Mouse (Mus musculus) neural tube, embryonic 15.5 days (tissue): ENCODE measurements at regions not wholly inside any gene's neighbourhood (a gene's known extent, or its start where the extent isn't known, plus 50 kb on each side); places are given as distances from the start of the nearest gene placed in this dataset.

Experiments used
- ATAC-seq: fragments of 200-750 bp; cut with Nextera tagmentation; 2 replicates; pipeline ENCODE4 v1.8.0; 2017; ENCODE audit warnings: mild to moderate bottlenecking, moderate TSS enrichment, moderate library complexity; ENCODE audit not compliant: low FRiP score
- H3K27ac ChIP-seq: fragments of 300-500 bp; sonication (generic); replicated peaks from 2 replicates; pipeline ENCODE4 v1.5.1; 2015; ENCODE audit warnings: mild to moderate bottlenecking, inconsistent platforms
- H3K27me3 ChIP-seq: fragments of 300-500 bp; sonication (generic); replicated peaks from 2 replicates; pipeline ENCODE4 v1.6.1; 2015; ENCODE audit warnings: inconsistent platforms
- H3K36me3 ChIP-seq: fragments of 300-500 bp; sonication (generic); 2 replicates; pipeline ENCODE4 v1.6.1; 2015; ENCODE audit warnings: inconsistent platforms
- H3K4me1 ChIP-seq: fragments of 300-500 bp; sonication (generic); 2 replicates; pipeline ENCODE4 v1.6.1; 2015; ENCODE audit warnings: inconsistent platforms
- H3K4me2 ChIP-seq: fragments of 300-500 bp; sonication (generic); 2 replicates; pipeline ENCODE4 v1.6.1; 2015; ENCODE audit warnings: inconsistent platforms, mild to moderate bottlenecking, moderate library complexity
- H3K4me3 ChIP-seq: fragments of 300-500 bp; sonication (generic); replicated peaks from 2 replicates; pipeline ENCODE4 v1.5.1; 2015; ENCODE audit warnings: mild to moderate bottlenecking, inconsistent platforms
- H3K9ac ChIP-seq: fragments of 300-500 bp; sonication (generic); replicated peaks from 2 replicates; pipeline ENCODE4 v1.6.1; 2015; ENCODE audit warnings: mild to moderate bottlenecking, inconsistent platforms
- H3K9me3 ChIP-seq: fragments of 300-500 bp; sonication (generic); replicated peaks from 2 replicates; pipeline ENCODE4 v1.6.1; 2016; ENCODE audit warnings: inconsistent platforms
- WGBS: fragments of 180-500 bp; shearing (Covaris S2); methylation state at CpG from one replicate; pipeline ENCODE4 v1.1.7; 2015; ENCODE audit warnings: mixed read lengths; 5-methylcytosine and 5-hydroxymethylcytosine counted together

DNA sequence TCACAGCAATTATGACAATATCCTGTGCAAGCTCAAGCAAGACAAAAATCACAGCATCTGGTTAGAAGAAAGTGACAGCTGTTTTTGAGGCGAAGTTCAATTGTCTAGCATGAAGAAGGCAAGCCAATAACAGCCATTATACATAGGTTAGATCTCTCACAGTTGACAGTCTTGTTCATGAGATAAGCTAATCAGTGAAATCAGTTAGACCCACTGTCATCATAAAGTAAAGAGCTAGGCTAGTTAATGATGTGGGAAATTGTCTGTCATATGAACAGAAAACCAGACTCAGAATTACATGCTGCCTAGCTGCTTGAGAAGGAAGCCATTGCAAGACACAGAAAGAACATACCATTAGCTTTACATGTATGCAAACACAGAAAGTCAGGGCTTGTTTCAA lies 470.2 kb upstream of the 5930422O12Rik start:
- Histone ChIP-seq H3K4me1 (no peaks in the 10 kb centered on the region), H3K27ac (no peak overlapping the region), H3K27me3 (no peaks in the 10 kb centered on the region), H3K9me3 (no peaks in the 10 kb centered on the region), H3K36me3 (no peaks in the 10 kb centered on the region), H3K4me3 (no peak overlapping the region), H3K4me2 (no peak overlapping the region), H3K9ac (no peak overlapping the region)
- WGBS = 66% methylated on average over 1 of the region's 1 CpGs
- no peak for ATAC-seq

DNA sequence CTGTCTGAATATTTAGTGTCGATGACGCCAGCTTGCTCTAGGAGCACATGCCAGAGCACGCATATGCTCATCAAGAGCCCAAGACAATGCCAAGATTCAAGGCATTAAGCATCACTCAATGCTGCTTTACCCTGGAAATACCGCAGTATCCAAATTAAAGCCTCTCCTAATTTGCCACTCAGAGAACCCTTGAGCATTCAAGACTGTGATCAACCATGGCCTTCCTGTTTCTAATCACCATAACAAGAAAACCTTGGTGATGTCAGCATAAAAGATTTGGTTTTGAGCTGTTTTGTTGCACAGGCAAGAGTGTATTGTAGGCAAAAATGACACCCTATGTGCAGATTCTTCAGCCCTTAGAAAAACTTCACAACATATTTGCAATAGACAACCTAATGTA lies 469.7 kb upstream of the 5930422O12Rik start:
- no peak overlapping the region for H3K4me2 ChIP-seq
- no peak overlapping the region for H3K27ac ChIP-seq
- no peaks in the 10 kb centered on the region for H3K9me3 ChIP-seq
- H3K27me3 ChIP-seq = no peaks in the 10 kb centered on the region
- WGBS = 78% methylated on average over 4 of the region's 4 CpGs
- no peak for ATAC-seq
- H3K4me3 ChIP-seq = no peak overlapping the region
- H3K36me3 ChIP-seq = no peaks in the 10 kb centered on the region
- H3K4me1 ChIP-seq = no peaks in the 10 kb centered on the region
- no peak overlapping the region for H3K9ac ChIP-seq

DNA sequence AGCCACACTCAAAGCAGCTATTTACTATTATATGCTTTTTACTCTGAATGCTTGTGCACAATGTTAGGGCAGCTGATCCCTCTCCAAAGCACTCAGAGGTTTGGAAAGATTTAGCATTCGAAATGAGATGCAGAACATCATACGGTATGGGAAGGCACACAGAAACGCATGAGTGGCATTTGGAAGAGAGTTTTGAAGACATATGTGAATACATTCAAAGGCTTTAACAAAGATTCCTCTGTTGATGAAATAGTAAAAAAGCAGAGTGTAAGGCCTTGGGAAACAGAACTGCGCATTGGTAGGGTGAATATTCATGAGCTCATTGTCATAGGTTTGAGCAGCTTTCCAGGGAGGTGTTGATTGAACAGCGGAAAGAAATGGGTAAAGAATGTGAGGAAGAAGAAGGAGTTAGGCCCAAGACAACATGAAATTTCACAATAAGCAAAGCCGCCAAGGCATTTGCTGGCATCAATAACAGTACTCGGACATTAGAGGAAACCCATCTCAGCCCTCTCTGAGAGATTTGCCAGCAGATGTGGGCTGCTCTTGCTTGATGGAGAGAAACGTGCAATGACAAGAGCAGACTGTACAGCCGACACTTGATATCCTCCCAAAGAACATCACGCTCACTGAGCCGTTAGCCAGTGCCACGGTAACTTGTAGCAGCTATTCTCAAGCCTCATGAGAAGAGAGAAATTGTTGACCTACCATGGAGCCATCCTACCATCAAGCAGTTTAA lies 469.0 kb upstream of the 5930422O12Rik start:
- no peak for ATAC-seq
- no peaks in the 10 kb centered on the region for H3K4me1 ChIP-seq
- H3K9me3 ChIP-seq = no peaks in the 10 kb centered on the region
- no peak overlapping the region for H3K27ac ChIP-seq
- no peak overlapping the region for H3K9ac ChIP-seq
- no peak overlapping the region for H3K4me2 ChIP-seq
- H3K4me3 ChIP-seq = no peak overlapping the region
- no peaks in the 10 kb centered on the region for H3K36me3 ChIP-seq
- H3K27me3 ChIP-seq = no peaks in the 10 kb centered on the region
- WGBS = 75% methylated on average over 12 of the region's 12 CpGs

DNA sequence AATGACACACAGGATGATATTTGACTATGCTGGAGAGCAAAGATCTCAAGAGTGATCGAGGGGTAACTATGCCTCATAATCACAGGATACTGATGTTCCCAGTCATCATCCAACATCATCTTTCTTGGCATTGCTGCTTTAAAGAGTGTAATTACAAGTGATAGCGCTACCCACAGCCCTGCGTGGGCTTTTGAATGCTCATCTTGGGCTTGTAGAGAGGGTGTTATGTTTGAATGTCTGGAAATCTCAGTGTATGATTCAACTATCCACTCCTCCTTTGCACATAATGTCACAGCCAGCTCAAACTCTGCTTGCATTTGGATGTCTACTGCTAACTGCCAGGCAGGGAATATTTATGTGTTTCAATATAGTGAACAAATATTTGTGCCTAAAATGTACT lies 438.3 kb upstream of the 5930422O12Rik start:
- 66% methylated on average over 3 of the region's 3 CpGs for whole genome bisulfite sequencing
- H3K27ac ChIP-seq = no peak overlapping the region
- H3K4me1 ChIP-seq = no peaks in the 10 kb centered on the region
- no peaks in the 10 kb centered on the region for H3K36me3 ChIP-seq
- no peak overlapping the region for H3K4me3 ChIP-seq
- H3K9me3 ChIP-seq = no peaks in the 10 kb centered on the region
- no peak for ATAC-seq
- no peak overlapping the region for H3K9ac ChIP-seq
- no peaks in the 10 kb centered on the region for H3K27me3 ChIP-seq
- H3K4me2 ChIP-seq = no peak overlapping the region

DNA sequence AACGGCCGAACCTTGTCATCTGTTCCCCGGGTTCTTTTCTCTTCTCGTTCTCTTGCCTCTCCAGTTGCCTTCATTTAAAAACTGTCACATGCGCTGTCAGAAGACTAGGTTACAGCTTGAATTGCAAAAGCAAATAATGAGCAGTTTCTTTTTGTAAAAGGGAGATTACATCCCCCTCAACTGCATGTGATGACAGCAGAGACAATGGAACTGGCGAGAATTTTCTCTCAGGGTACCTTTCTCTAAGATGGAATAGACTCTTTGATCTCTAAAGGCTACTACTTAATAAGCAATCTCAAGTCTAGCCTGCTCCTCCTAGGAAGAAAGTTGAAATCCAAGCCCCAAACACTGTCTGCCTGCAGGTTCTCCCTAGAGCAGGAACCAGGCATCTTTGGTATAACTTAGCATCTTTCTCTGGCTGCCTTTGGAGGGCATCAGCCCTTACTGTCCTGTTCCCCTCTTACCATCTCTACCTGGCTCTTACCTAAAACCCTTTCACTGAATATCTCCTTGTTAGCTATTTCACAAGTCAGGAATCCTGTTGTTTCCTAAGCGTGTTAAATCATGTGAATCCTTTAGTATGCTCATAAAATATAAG lies 424.4 kb upstream of the 5930422O12Rik start:
- Histone ChIP-seq H3K4me2 (no peak overlapping the region), H3K9me3 (no peaks in the 10 kb centered on the region), H3K27me3 (no peaks in the 10 kb centered on the region), H3K4me3 (no peak overlapping the region), H3K4me1 (peaks cover 2% of the 10 kb centered on the region; the same call in 1 of the 2 replicates), H3K36me3 (no peaks in the 10 kb centered on the region), H3K9ac (no peak overlapping the region), H3K27ac (no peak overlapping the region)
- 56% methylated on average over 7 of the region's 7 CpGs for WGBS
- ATAC-seq = no peak

DNA sequence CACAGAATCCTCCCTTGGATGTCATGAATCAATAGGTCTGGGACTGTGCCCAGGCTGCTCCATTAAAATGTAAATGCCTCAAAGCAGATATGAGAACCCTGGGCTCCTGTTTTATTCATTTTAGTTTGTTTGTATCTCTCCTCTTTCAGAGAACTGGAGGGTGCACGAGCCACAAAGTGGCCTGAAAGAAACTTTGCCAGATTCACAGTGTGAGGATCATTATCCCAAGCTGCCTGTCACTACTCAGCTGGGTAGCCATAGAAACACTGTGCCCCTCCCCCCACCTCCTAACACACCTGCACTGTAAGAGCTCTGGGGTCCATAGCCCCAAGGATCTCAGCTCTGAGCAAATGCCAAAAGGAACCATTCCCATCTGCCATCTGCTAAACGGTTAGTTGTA lies 423.9 kb upstream of the 5930422O12Rik start:
- H3K4me2 ChIP-seq = no peak overlapping the region
- peaks cover 2% of the 10 kb centered on the region; the same call in 1 of the 2 replicates for H3K4me1 ChIP-seq
- H3K9me3 ChIP-seq = no peaks in the 10 kb centered on the region
- WGBS = 16% methylated on average over 2 of the region's 2 CpGs
- no peak overlapping the region for H3K27ac ChIP-seq
- no peaks in the 10 kb centered on the region for H3K27me3 ChIP-seq
- H3K9ac ChIP-seq = no peak overlapping the region
- no peaks in the 10 kb centered on the region for H3K36me3 ChIP-seq
- no peak for ATAC-seq
- H3K4me3 ChIP-seq = no peak overlapping the region

DNA sequence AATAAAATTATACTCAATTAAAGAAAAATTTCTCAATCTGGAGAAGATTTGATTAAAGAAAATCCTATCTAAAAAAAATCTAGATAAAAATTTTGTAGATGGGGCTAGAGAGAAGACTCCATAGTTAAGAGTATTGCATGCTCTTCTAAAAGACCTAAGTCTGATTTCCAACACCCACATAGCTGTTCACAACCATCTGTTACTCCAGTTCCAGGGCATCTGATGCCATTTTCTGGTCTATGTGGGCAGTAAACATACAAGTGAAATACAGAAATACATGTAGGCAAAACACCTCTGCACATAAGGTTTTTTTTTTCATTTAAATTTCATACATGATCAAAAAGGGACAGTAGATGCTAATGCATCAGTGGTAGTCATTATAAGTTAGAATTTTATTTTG lies 418.4 kb upstream of the 5930422O12Rik start:
- ATAC-seq = no peak
- Histone ChIP-seq H3K9ac (no peak overlapping the region), H3K4me1 (no peaks in the 10 kb centered on the region), H3K27ac (no peak overlapping the region), H3K27me3 (no peaks in the 10 kb centered on the region), H3K4me3 (no peak overlapping the region), H3K36me3 (no peaks in the 10 kb centered on the region), H3K9me3 (no peaks in the 10 kb centered on the region), H3K4me2 (no peak overlapping the region)

DNA sequence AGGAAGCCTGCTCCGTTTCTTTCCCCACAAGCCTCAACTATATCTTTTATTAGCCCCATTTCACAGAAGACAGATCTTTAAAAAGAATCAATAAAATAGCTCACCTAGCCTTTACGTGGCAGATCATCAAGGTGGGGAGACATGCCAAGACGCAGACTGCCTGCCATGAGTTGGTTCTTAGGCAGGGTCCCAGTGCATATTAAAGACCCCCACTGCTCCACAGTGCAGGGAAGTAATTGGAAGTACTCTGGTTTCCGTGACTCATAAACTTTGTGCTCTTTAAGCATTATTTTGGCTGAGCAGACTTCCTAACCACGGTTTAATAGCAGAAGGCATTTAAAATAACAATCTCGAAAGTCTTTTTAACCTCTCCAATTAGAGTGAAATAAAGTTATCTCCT lies 415.7 kb upstream of the 5930422O12Rik start:
- H3K27me3 ChIP-seq = no peaks in the 10 kb centered on the region
- H3K4me1 ChIP-seq = no peaks in the 10 kb centered on the region
- no peak overlapping the region for H3K9ac ChIP-seq
- WGBS = 67% methylated on average over 6 of the region's 6 CpGs
- no peak overlapping the region for H3K4me3 ChIP-seq
- H3K36me3 ChIP-seq = no peaks in the 10 kb centered on the region
- H3K9me3 ChIP-seq = no peaks in the 10 kb centered on the region
- no peak overlapping the region for H3K27ac ChIP-seq
- ATAC-seq = no peak
- no peak overlapping the region for H3K4me2 ChIP-seq

DNA sequence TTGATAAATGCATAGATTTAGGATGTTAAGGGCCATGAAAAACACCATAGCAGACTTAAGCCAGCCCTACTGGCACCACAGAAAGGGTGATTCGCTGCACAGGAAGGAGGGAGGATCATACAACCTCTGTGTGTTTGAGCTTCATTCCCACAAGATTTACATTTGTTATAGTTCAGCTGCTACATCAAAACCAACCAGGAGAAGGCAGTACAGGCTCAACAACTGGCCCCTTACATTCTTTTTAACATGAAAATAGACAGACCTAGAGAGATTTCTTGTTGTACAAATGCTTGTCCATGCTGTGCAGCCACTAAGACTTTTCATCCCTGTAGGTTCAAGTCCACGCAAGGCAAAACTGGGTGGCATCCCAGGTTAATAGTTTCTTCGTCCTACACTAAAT lies 412.6 kb upstream of the 5930422O12Rik start:
- Histone ChIP-seq H3K4me2 (no peak overlapping the region), H3K27me3 (no peaks in the 10 kb centered on the region), H3K4me3 (no peak overlapping the region), H3K9ac (no peak overlapping the region), H3K36me3 (no peaks in the 10 kb centered on the region), H3K27ac (no peak overlapping the region), H3K4me1 (no peaks in the 10 kb centered on the region), H3K9me3 (no peaks in the 10 kb centered on the region)
- ATAC-seq = no peak
- WGBS = 72% methylated on average over 3 of the region's 3 CpGs

DNA sequence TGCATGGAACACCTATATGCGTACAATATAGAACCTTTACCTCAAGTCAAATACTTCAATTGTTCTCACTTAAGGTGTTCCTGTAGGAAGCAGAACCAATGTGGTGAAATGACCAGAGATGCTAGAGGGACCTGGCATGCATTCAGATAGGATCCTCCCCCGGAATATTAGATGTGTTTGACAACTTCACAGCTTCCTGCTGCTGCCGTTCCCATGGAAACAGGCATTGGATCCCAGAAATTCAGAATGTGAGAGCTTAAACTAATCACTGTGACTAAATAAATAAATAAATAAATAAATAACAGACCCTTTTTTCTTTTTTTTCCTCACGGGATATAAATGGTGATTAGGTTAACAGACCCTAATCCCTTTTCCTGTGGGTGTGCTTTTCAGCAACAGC lies 401.5 kb upstream of the 5930422O12Rik start:
- Histone ChIP-seq H3K9me3 (no peaks in the 10 kb centered on the region), H3K4me3 (no peak overlapping the region), H3K36me3 (no peaks in the 10 kb centered on the region), H3K27ac (no peak overlapping the region), H3K27me3 (no peaks in the 10 kb centered on the region), H3K4me1 (peaks cover 2% of the 10 kb centered on the region; the same call in 1 of the 2 replicates), H3K9ac (no peak overlapping the region), H3K4me2 (no peak overlapping the region)
- 61% methylated on average over 4 of the region's 4 CpGs for WGBS
- no peak for ATAC-seq

DNA sequence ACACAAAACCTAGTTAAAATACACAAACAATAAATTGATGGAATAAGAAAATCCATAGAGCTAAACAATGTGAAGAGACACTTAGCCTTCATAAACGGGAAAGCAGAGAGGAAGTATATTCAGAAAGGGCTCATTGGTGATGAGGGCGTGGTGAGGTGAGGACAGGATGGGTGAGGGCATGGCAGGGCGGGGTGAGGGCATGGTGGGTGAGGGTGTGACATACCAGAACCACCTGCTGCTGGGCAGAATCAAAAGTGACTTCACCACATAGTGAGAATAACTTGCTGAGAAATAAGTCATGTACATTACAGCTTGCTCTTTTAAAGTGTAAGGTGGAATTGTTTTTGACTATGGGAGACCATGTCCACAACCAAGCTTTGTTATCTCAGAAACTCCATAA lies 399.1 kb upstream of the 5930422O12Rik start:
- Histone ChIP-seq H3K4me1 (peaks cover 2% of the 10 kb centered on the region; the same call in 1 of the 2 replicates), H3K36me3 (no peaks in the 10 kb centered on the region), H3K9me3 (no peaks in the 10 kb centered on the region), H3K4me3 (no peak overlapping the region), H3K27me3 (no peaks in the 10 kb centered on the region), H3K27ac (no peak overlapping the region), H3K4me2 (no peak overlapping the region), H3K9ac (no peak overlapping the region)
- no peak for ATAC-seq
- 91% methylated on average over 3 of the region's 3 CpGs for WGBS

DNA sequence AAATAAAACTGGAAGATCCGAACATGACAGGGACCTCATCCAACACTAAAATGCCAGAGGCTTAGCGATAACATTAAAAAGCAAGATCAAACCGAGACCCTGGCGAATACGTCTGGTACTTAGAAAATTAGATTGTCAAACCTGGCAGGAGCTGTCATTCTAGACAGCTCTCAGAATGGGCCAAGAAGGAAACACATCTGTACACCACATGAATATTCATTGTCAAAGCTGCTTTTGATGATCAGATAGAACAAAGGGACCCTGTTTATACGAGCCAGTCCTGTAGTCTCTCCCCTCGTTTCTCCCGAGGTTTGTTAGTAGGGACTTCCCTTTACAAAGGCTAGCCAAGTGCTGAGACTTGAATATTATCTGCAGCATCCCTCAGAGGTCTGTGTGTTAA lies 376.5 kb upstream of the 5930422O12Rik start:
- Histone ChIP-seq H3K9ac (no peak overlapping the region), H3K4me1 (no peaks in the 10 kb centered on the region), H3K9me3 (peaks cover 4% of the 10 kb centered on the region; the same call in 1 of the 2 replicates), H3K4me3 (no peak overlapping the region), H3K4me2 (no peak overlapping the region), H3K27me3 (no peaks in the 10 kb centered on the region), H3K27ac (no peak overlapping the region), H3K36me3 (no peaks in the 10 kb centered on the region)
- WGBS = 49% methylated on average over 8 of the region's 8 CpGs
- no peak for ATAC-seq
